Mouse (Mus musculus) kidney, embryonic 14.5 days (tissue): ENCODE results near the gene 9230112D13Rik. TPM values are rescaled to one million over a fixed set of nuclear protein-coding genes. Genes with fewer than 3 reads are reported as not detected.

Experiments
- ATAC-seq: fragments of 200-750 bp; cut with Nextera tagmentation; 2 replicates; pipeline ENCODE4 v1.8.0; 2017; ENCODE audit warnings: moderate number of reproducible peaks, mild to moderate bottlenecking, moderate TSS enrichment, moderate library complexity; ENCODE audit not compliant: low FRiP score, low TSS enrichment
- H3K27ac ChIP-seq: fragments of 300-500 bp; sonication (generic); 2 replicates; pipeline ENCODE4 v1.5.1; 2014; ENCODE audit warnings: low read depth, mild to moderate bottlenecking, low read length, moderate library complexity, mixed read lengths
- H3K27me3 ChIP-seq: fragments of 300-500 bp; sonication (generic); 2 replicates; pipeline ENCODE4 v1.6.1; 2014; ENCODE audit warnings: mild to moderate bottlenecking, low read length; ENCODE audit not compliant: control insufficient read depth, insufficient read depth
- H3K36me3 ChIP-seq: fragments of 300-500 bp; sonication (generic); 2 replicates; pipeline ENCODE4 v1.6.1; 2014; ENCODE audit warnings: low read length, mixed read lengths; ENCODE audit not compliant: control insufficient read depth, insufficient read depth
- H3K4me1 ChIP-seq: fragments of 300-500 bp; sonication (generic); 2 replicates; pipeline ENCODE4 v1.6.1; 2014; ENCODE audit warnings: low read length, mixed read lengths; ENCODE audit not compliant: control insufficient read depth, insufficient read depth
- H3K4me2 ChIP-seq: fragments of 300-500 bp; sonication (generic); replicated peaks from 2 replicates; pipeline ENCODE4 v1.6.1; 2014; ENCODE audit warnings: low read depth, mild to moderate bottlenecking, low read length
- H3K4me3 ChIP-seq: fragments of 300-500 bp; sonication (generic); 2 replicates; pipeline ENCODE4 v1.5.1; 2014; ENCODE audit warnings: mild to moderate bottlenecking, low read length
- H3K9ac ChIP-seq: fragments of 300-500 bp; sonication (generic); 2 replicates; pipeline ENCODE4 v1.6.1; 2014; ENCODE audit warnings: low read depth, mild to moderate bottlenecking, low read length, moderate library complexity
- H3K9me3 ChIP-seq: fragments of 300-500 bp; sonication (generic); 2 replicates; pipeline ENCODE4 v1.6.1; 2016; ENCODE audit warnings: low read length; ENCODE audit not compliant: control insufficient read depth
- WGBS: fragments of 180-500 bp; shearing (Covaris S2); extraction: QIAGEN DNeasy Blood & Tissue Kit; methylation state at CpG from one replicate; pipeline ENCODE4 v1.1.7; 2014; 5-methylcytosine and 5-hydroxymethylcytosine counted together
- polyA plus RNA-seq: library from polyadenylated mRNA; unstranded; fragments of >200 nt; fragmentation: Nextera tagmentation; extraction: Ambion mirVana; gene quantifications from 2 replicates; pipeline ENCODE4 v1.2.1, GENCODE M21; 2014

Gene 9230112D13Rik
- polyA plus RNA-seq, 1 experiment from 2014 or later = not detected

GRCm38 (mm10) chr14:34505309-34505708, 17.3 kb downstream of the 9230112D13Rik start:
- no peaks in the 10 kb centered on the region for H3K9me3 ChIP-seq
- H3K4me3 ChIP-seq = no peak overlapping the region
- no peaks in the 10 kb centered on the region for H3K27me3 ChIP-seq
- ATAC-seq = no peak
- no peak overlapping the region for H3K27ac ChIP-seq
- peaks cover 5% of the 10 kb centered on the region; the same call in 1 of the 2 replicates for H3K4me1 ChIP-seq
- H3K36me3 ChIP-seq = no peaks in the 10 kb centered on the region
- H3K9ac ChIP-seq = no peak overlapping the region
- no peak overlapping the region for H3K4me2 ChIP-seq
- WGBS = 75% methylated on average over 7 of the region's 7 CpGs

GRCm38 (mm10) chr14:34504377-34504776, 18.2 kb downstream of the 9230112D13Rik start:
- WGBS = 86% methylated on average over 5 of the region's 5 CpGs
- Histone ChIP-seq H3K27ac (no peak overlapping the region), H3K4me2 (no peak overlapping the region)

GRCm38 (mm10) chr14:34503759-34504158, 18.8 kb downstream of the 9230112D13Rik start:
- Histone ChIP-seq H3K4me2 (peak overlapping the region; percentile 58), H3K9me3 (no peaks in the 10 kb centered on the region), H3K27me3 (no peaks in the 10 kb centered on the region), H3K4me1 (peaks cover 15% of the 10 kb centered on the region; the same call in 1 of the 2 replicates), H3K36me3 (no peaks in the 10 kb centered on the region), H3K9ac (no peak overlapping the region; the same call in 1 of the 2 replicates), H3K4me3 (peak overlapping the region; percentile 94; the same call in 1 of the 2 replicates), H3K27ac (peak overlapping the region; percentile 97; the same call in 1 of the 2 replicates)
- ATAC-seq = no peak
- 58% methylated on average over 6 of the region's 6 CpGs for WGBS

More at GRCm38 (mm10) chr14:34504377-34504776, 18.2 kb downstream of the 9230112D13Rik start:
- Histone ChIP-seq H3K9ac (no peak overlapping the region), H3K9me3 (no peaks in the 10 kb centered on the region), H3K36me3 (no peaks in the 10 kb centered on the region), H3K27me3 (no peaks in the 10 kb centered on the region), H3K4me3 (no peak overlapping the region), H3K4me1 (peaks cover 13% of the 10 kb centered on the region; the same call in 1 of the 2 replicates)
- no peak for ATAC-seq

- no peak for ATAC-seq
- H3K27me3 ChIP-seq = no peaks in the 10 kb centered on the region
- H3K27ac ChIP-seq = peak within 1 kb of the TSS; percentile 97
- H3K4me3 ChIP-seq = peak within 1 kb of the TSS; percentile 94
- WGBS = 10% methylated on average over 15 of the region's 15 CpGs
- H3K9ac ChIP-seq = peak within 1 kb of the TSS; percentile 100
- H3K36me3 ChIP-seq = no peaks in the 10 kb centered on the region
- peaks cover 13% of the 10 kb centered on the region; the same call in 1 of the 2 replicates for H3K4me1 ChIP-seq
- no peaks in the 10 kb centered on the region for H3K9me3 ChIP-seq
- peak within 1 kb of the TSS; percentile 58 for H3K4me2 ChIP-seq
Observed at GRCm38 (mm10) chr14:34503325-34503647, 19.3 kb downstream of the 9230112D13Rik start, which contains the start of gene Bmpr1a. Gene Bmpr1a (minus strand): TSS chr14:34503341.

- under 1% methylated on average over 69 of the region's 115 CpGs for WGBS
- Histone ChIP-seq H3K9ac (peak overlapping the region; percentile 100), H3K27ac (peak overlapping the region; percentile 97), H3K27me3 (no peaks in the 10 kb centered on the region), H3K4me3 (peak overlapping the region; percentile 94), H3K4me1 (peaks cover 10% of the 10 kb centered on the region; the same call in 1 of the 2 replicates), H3K9me3 (no peaks in the 10 kb centered on the region), H3K36me3 (no peaks in the 10 kb centered on the region), H3K4me2 (peak overlapping the region; percentile 58)
- ATAC-seq = peak; percentile 91
Observed at GRCm38 (mm10) chr14:34502475-34503324, 19.9 kb downstream of the 9230112D13Rik start.

- 1% methylated on average over 69 of the region's 77 CpGs for WGBS
- peak; percentile 45 for ATAC-seq
Observed at GRCm38 (mm10) chr14:34501804-34502474, 20.7 kb downstream of the 9230112D13Rik start.

GRCm38 (mm10) chr14:34501447-34501803, 21.2 kb downstream of the 9230112D13Rik start:
- WGBS = 0% methylated on average over 16 of the region's 16 CpGs
- Histone ChIP-seq H3K27me3 (no peaks in the 10 kb centered on the region), H3K36me3 (no peaks in the 10 kb centered on the region), H3K4me2 (peak overlapping the region; percentile 58), H3K9ac (peak overlapping the region; percentile 100), H3K9me3 (no peaks in the 10 kb centered on the region), H3K4me1 (peaks cover 10% of the 10 kb centered on the region; the same call in 1 of the 2 replicates), H3K27ac (peak overlapping the region; percentile 97), H3K4me3 (peak overlapping the region; percentile 94)
- no peak for ATAC-seq

More at GRCm38 (mm10) chr14:34501804-34502474, 20.7 kb downstream of the 9230112D13Rik start:
- Histone ChIP-seq H3K27me3 (no peaks in the 10 kb centered on the region), H3K9me3 (no peaks in the 10 kb centered on the region), H3K4me3 (peak overlapping the region; percentile 94), H3K27ac (peak overlapping the region; percentile 97), H3K4me1 (peaks cover 10% of the 10 kb centered on the region; the same call in 1 of the 2 replicates), H3K36me3 (no peaks in the 10 kb centered on the region), H3K4me2 (peak overlapping the region; percentile 58), H3K9ac (peak overlapping the region; percentile 100)

GRCm38 (mm10) chr14:34500309-34500708, 22.3 kb downstream of the 9230112D13Rik start:
- 4% methylated on average over 4 of the region's 4 CpGs for WGBS
- Histone ChIP-seq H3K4me3 (peak overlapping the region; percentile 94; the same call in 1 of the 2 replicates), H3K4me2 (peak overlapping the region; percentile 58), H3K36me3 (no peaks in the 10 kb centered on the region), H3K27ac (no peak overlapping the region), H3K9ac (no peak overlapping the region; the same call in 1 of the 2 replicates), H3K4me1 (peaks cover 10% of the 10 kb centered on the region; the same call in 1 of the 2 replicates), H3K9me3 (no peaks in the 10 kb centered on the region), H3K27me3 (no peaks in the 10 kb centered on the region)
- ATAC-seq = no peak
